Mouse (Mus musculus): ENCODE results near the gene Atxn1. TPM values are rescaled to one million over a fixed set of nuclear protein-coding genes. Genes with fewer than 3 reads are reported as not detected.

Atxn1 gene
- total and polyA plus RNA-seq, 3 experiments = 8.0 to 13.1 (median 9.7) TPM

DNA sequence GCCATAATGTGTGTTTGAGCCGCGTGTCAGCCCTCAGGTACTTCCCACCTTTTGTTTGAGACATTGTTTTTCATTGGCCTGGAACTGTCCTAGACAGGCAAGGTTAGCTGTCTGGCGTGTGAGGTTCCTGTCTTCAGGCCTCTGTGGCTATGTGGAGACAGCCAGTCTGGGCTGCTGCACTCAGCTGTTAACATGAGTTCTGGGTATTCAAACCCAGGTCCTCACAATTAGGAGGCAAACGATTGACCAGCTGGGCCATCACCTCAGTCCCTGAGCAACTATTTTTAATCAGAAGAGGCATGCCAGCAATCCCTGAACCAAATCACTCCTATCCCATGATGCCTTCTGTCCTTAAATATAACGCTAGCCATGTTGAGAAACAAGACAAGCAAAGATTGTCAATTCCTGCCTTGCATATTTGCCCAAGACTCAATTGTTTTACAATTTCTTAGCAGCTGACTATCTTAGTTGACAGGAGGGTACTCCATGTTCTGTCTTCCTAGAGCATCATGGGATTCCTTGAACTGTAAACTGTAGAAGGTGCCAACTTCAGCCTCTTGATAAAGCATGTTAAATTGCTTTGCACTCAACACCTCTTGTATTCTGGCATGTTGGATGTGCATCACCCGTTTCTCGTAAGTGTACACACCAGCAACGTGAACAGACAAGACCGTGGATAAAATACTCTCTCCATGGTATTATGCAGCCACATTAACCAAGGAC, 428.9 kb downstream of the Atxn1 start:
- DNase-seq (ENCODE audit: extremely low read depth) = no peak
- Histone ChIP-seq H3K9me3 (replicated peaks; ENCODE audit: low read length) (no peaks in the 10 kb centered on the region), H3K27me3 (replicated peaks) (no peaks in the 10 kb centered on the region), H3K36me3 (replicated peaks in 1 of 2; ENCODE audit: control insufficient read depth in 1 of 2, insufficient read depth in 1 of 2, low read length in 1 of 2) (no peaks in the 10 kb centered on the region), H3K4me1 (ENCODE audit: control insufficient read depth in 1 of 2, insufficient read depth in 2 of 2) (peaks cover 3 to 24% of the 10 kb centered on the region in 2 experiments), H3K4me2 (ENCODE audit: insufficient read depth, low read depth, poor library complexity, severe bottlenecking) (no peak overlapping the region), H3K4me3 (replicated peaks in 1 of 3; ENCODE audit: low read depth in 2 of 3, low read length in 2 of 3, poor library complexity in 1 of 3) (no peak overlapping the region), H3K9ac (ENCODE audit: insufficient read depth, low read depth) (no peak overlapping the region), H3K27ac (ENCODE audit: insufficient read depth, low read depth) (no peak overlapping the region), H3K79me2 (replicated peaks; ENCODE audit: control insufficient read depth, extremely low read depth, insufficient read depth, poor library complexity, severe bottlenecking) (no peaks in the 10 kb centered on the region)
- dilution Hi-C loops (cut with MboI; ENCODE audit: extremely low pct_ligation_motif_present, extremely low pct_unique_long_range_greater_than_20kb, low sequenced_read_pairs) = no loop called here
- TF ChIP-seq JUN (IDR thresholded peaks at IDR 0.05; ENCODE audit: insufficient read depth, low read depth, low read length) (no peak), MAFK (IDR thresholded peaks at IDR 0.05; ENCODE audit: insufficient replicate concordance, low read length) (no peak)
- in situ Hi-C loops (cut with MboI; ENCODE audit: low pct_ligation_motif_present, low pct_unique_long_range_greater_than_20kb, low sequenced_read_pairs) = loop anchor here (25.0 kb wide), 2 partner anchors 626 to 1126 kb away; partner anchors contain the start of gene Fam8a1

DNA sequence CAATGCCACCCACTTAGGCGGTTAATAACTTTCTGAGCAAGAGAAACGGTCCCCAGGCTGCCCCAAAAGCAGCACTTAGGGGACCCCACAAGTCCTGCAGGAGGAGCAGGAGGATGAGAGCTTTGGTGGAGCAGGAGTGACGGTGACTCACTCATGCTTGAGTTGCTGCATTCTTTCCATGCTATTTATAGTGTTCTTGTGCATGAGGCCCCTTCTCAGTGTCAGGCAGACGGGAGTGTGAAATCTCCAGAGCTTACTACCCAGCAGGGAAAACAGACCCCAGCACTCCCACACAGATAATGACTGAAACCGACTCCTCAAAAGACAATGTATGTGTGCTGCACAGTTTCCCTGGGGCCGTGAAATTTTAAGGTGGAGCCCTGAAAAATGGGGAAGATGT, 434.1 kb downstream of the Atxn1 start:
- Histone ChIP-seq H3K36me3 (replicated peaks in 1 of 2; ENCODE audit: control insufficient read depth in 1 of 2, insufficient read depth in 1 of 2, low read length in 1 of 2) (no peaks in the 10 kb centered on the region), H3K27ac (ENCODE audit: insufficient read depth, low read depth) (no peak overlapping the region), H3K4me3 (replicated peaks in 1 of 3; ENCODE audit: low read depth in 2 of 3, low read length in 2 of 3, poor library complexity in 1 of 3) (no peak overlapping the region), H3K9ac (ENCODE audit: insufficient read depth, low read depth) (no peak overlapping the region), H3K27me3 (replicated peaks) (no peaks in the 10 kb centered on the region), H3K9me3 (replicated peaks; ENCODE audit: low read length) (no peaks in the 10 kb centered on the region), H3K4me1 (ENCODE audit: control insufficient read depth in 1 of 2, insufficient read depth in 2 of 2) (peaks cover 3 to 27% of the 10 kb centered on the region in 2 experiments), H3K79me2 (replicated peaks; ENCODE audit: control insufficient read depth, extremely low read depth, insufficient read depth, poor library complexity, severe bottlenecking) (no peaks in the 10 kb centered on the region), H3K4me2 (ENCODE audit: insufficient read depth, low read depth, poor library complexity, severe bottlenecking) (peak overlapping the region; percentile 5; the same call in 1 of the 2 replicates)
- TF ChIP-seq CHD1 (IDR thresholded peaks at IDR 0.05; ENCODE audit: low read depth, low read length) = no peak
- TF ChIP-seq ZNF384 (IDR thresholded peaks at IDR 0.05; ENCODE audit: low read depth, low read length) = no peak
- no peak for TF ChIP-seq RCOR1 (conservative IDR thresholded peaks at IDR 0.05; ENCODE audit: low read depth, low read length)
- TF ChIP-seq EP300 (IDR thresholded peaks at IDR 0.05; ENCODE audit: low read length) = no peak
- TF ChIP-seq BHLHE40 (IDR thresholded peaks at IDR 0.05; ENCODE audit: low read depth, low read length) = no peak
- no peak for TF ChIP-seq ELF1 (IDR thresholded peaks at IDR 0.05; ENCODE audit: low read depth, low read length)
- no peak for TF ChIP-seq USF1 (IDR thresholded peaks at IDR 0.05; ENCODE audit: low read depth, low read length)
- TF ChIP-seq MEF2A (IDR thresholded peaks at IDR 0.05; ENCODE audit: borderline replicate concordance, low read depth, low read length) = peak; percentile 46; the same call in 1 of the 2 replicates
- in situ Hi-C loops (cut with MboI; ENCODE audit: low pct_ligation_motif_present, low pct_unique_long_range_greater_than_20kb, low sequenced_read_pairs) (loop anchor here (25.0 kb wide), 2 partner anchors 632 to 1132 kb away; partner anchors contain the start of gene Fam8a1), dilution Hi-C loops (cut with MboI; ENCODE audit: extremely low pct_ligation_motif_present, extremely low pct_unique_long_range_greater_than_20kb, low sequenced_read_pairs) (no loop called here)
- peak; percentile 16 for DNase-seq (ENCODE audit: extremely low read depth)

DNA sequence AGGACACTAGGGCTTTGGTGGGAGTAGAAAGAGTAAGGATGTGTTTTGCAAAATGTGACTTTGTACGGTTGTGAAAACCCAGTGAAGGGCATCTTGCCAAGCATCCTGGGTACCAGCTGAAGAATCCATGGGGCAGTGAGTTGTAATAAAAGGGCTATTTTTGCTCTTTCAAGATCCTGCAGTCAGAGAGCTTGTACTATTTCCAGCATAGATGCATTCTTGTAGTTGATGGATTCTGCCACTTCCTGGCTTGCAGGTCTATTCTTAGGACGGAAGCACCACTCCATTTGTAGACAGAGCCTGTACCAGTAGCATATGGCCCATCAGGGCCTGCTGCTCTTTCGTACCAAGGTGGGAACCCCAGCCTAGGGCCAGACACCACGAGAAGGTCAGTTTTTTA, 436.0 kb downstream of the Atxn1 start:
- H3K9me3 ChIP-seq (replicated peaks; ENCODE audit: low read length) = no peaks in the 10 kb centered on the region
- H3K79me2 ChIP-seq (replicated peaks; ENCODE audit: control insufficient read depth, extremely low read depth, insufficient read depth, poor library complexity, severe bottlenecking) = no peaks in the 10 kb centered on the region
- in situ Hi-C loops (cut with MboI; ENCODE audit: low pct_ligation_motif_present, low pct_unique_long_range_greater_than_20kb, low sequenced_read_pairs) (loop anchor here (25.0 kb wide), 2 partner anchors 634 to 1134 kb away; partner anchors contain the start of gene Fam8a1), dilution Hi-C loops (cut with MboI; ENCODE audit: extremely low pct_ligation_motif_present, extremely low pct_unique_long_range_greater_than_20kb, low sequenced_read_pairs) (no loop called here)
- H3K27me3 ChIP-seq (replicated peaks) = no peaks in the 10 kb centered on the region
- no peak overlapping the region for H3K27ac ChIP-seq (ENCODE audit: insufficient read depth, low read depth)
- no peak overlapping the region for H3K9ac ChIP-seq (ENCODE audit: insufficient read depth, low read depth)
- no peak for DNase-seq (ENCODE audit: extremely low read depth)
- H3K4me3 ChIP-seq (replicated peaks in 1 of 3; ENCODE audit: low read depth in 2 of 3, low read length in 2 of 3, poor library complexity in 1 of 3) = no peak overlapping the region
- peaks cover 3 to 27% of the 10 kb centered on the region in 2 experiments for H3K4me1 ChIP-seq (ENCODE audit: control insufficient read depth in 1 of 2, insufficient read depth in 2 of 2)
- H3K4me2 ChIP-seq (ENCODE audit: insufficient read depth, low read depth, poor library complexity, severe bottlenecking) = no peak overlapping the region
- no peaks in the 10 kb centered on the region for H3K36me3 ChIP-seq (replicated peaks in 1 of 2; ENCODE audit: control insufficient read depth in 1 of 2, insufficient read depth in 1 of 2, low read length in 1 of 2)
- TF ChIP-seq MAZ (IDR thresholded peaks at IDR 0.05; ENCODE audit: low read depth, low read length) = no peak
- no peak for TF ChIP-seq NELFE (IDR thresholded peaks at IDR 0.05; ENCODE audit: low read depth, low read length)
- no peak for TF ChIP-seq MYC (IDR thresholded peaks at IDR 0.05; ENCODE audit: low read depth, low read length)
- TF ChIP-seq MAX (IDR thresholded peaks at IDR 0.05; ENCODE audit: low read length) = no peak
- TF ChIP-seq UBTF (IDR thresholded peaks at IDR 0.05; ENCODE audit: low read depth, low read length) = no peak
- TF ChIP-seq RCOR1 (conservative IDR thresholded peaks at IDR 0.05; ENCODE audit: low read depth, low read length) = no peak
- no peak for TF ChIP-seq JUND (conservative IDR thresholded peaks at IDR 0.05; ENCODE audit: low read depth, low read length)
- TF ChIP-seq GABPA (IDR thresholded peaks at IDR 0.05; ENCODE audit: insufficient replicate concordance, low read depth, low read length) = no peak
- no peak for TF ChIP-seq TBP (conservative IDR thresholded peaks at IDR 0.05; ENCODE audit: low read depth, low read length)
- no peak for TF ChIP-seq MAFK (IDR thresholded peaks at IDR 0.05; ENCODE audit: insufficient replicate concordance, low read length)
- no peak for TF ChIP-seq ZKSCAN1 (IDR thresholded peaks at IDR 0.05; ENCODE audit: borderline replicate concordance, low read depth, low read length)
- TF ChIP-seq JUN (IDR thresholded peaks at IDR 0.05; ENCODE audit: insufficient read depth, low read depth, low read length) = no peak
- TF ChIP-seq ZNF384 (IDR thresholded peaks at IDR 0.05; ENCODE audit: low read depth, low read length) = no peak
- no peak for TF ChIP-seq NRF1 (IDR thresholded peaks at IDR 0.05; ENCODE audit: low read depth, low read length)
- no peak for TF ChIP-seq TCF12 (IDR thresholded peaks at IDR 0.05; ENCODE audit: low read depth, low read length)
- no peak for TF ChIP-seq PAX5 (IDR thresholded peaks at IDR 0.05; ENCODE audit: low read length)
- no peak for TF ChIP-seq POLR2AphosphoS2 (IDR thresholded peaks at IDR 0.05; ENCODE audit: low read depth, low read length)
- no peak for TF ChIP-seq EP300 (IDR thresholded peaks at IDR 0.05; ENCODE audit: low read length)
- TF ChIP-seq ELF1 (IDR thresholded peaks at IDR 0.05; ENCODE audit: low read depth, low read length) = no peak
